Mouse (Mus musculus) bone marrow macrophage, adult 2 months (primary cell): ENCODE results near the gene Plcl2.

Source experiments
- CTCF ChIP-seq: IDR thresholded peaks from 2 replicates; pipeline ENCODE4 v1.5.1; 2012; ENCODE audit warnings: low read depth, mild to moderate bottlenecking, low read length, moderate library complexity
- POLR2A ChIP-seq: IDR thresholded peaks from 2 replicates; pipeline ENCODE4 v1.6.1; 2012; ENCODE audit warnings: mild to moderate bottlenecking, low read depth, low read length, borderline replicate concordance

DNA sequence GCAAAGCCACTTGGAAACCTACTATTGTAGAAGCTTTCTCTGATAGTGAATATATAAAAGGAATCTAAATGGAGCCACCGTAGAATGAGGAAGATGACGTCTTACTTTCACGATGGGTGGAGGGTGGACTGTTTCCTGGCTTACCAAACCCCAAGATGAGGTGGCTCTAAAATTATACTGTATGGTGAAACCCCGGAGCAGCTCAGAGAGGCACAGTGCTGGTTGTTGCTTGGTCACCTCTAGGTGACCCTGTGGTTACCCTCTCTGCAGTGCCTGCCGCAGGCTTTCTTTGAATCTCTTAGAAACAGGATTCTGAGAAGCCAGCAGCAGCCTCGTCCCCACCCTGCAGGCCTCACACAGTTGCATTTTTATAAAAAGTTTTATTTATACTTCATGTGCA lies 220.4 kb downstream of the Plcl2 start:
- no peak for TF ChIP-seq CTCF
- no peak for TF ChIP-seq POLR2A
